Mouse (Mus musculus) gastrocnemius, postnatal 14 days (tissue): Measurements from ENCODE around the gene Cplx1. TPM values are rescaled to one million over a fixed set of nuclear protein-coding genes. Genes with fewer than 3 reads are reported as not detected.
"Not testable (repeated sequence)": the region's sequence is repeated elsewhere in the genome, so short reads cannot be mapped to it uniquely, and the experiment has no call there.

Experiments
- DNase-seq: peaks from one replicate; pipeline ENCODE4 v3.0.0; 2021; ENCODE audit warnings: mixed read lengths
- intact Hi-C: fragments of 180-260 bp; cut with DNase I; formaldehyde crosslinking; loops from one replicate; pipeline ENCODE4 v1.15.1; 2025; ENCODE audit warnings: low total_unique reads
- total RNA-seq, 2 experiments: library from RNA; stranded (reverse); gene quantifications; 2 replicates each; pipeline ENCODE4 v1.2.3; 2021

Cplx1 gene
- total RNA-seq, 2 experiments from 2014 or later = 0.20 to 0.43 TPM

DNA sequence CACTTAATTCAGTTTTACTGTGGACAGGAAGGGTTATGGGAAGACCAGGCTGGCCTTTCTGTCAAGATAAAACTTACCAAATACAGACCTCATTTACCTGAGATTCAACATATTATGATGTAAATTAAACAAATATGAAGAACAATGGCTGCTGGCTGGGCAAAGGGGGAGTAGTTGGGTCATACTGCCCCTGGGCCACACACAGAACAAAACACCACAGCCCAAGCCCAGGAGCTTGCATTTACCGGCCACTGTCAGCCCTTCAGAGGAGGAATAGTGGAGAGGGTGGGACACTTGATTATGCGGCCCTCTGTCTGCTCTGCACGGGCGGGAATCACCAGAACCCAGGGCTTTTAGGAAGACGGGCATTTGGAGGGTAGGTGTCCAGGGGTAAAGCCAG, 30.9 kb downstream of the Cplx1 start:
- DNase-seq = no peak

DNA sequence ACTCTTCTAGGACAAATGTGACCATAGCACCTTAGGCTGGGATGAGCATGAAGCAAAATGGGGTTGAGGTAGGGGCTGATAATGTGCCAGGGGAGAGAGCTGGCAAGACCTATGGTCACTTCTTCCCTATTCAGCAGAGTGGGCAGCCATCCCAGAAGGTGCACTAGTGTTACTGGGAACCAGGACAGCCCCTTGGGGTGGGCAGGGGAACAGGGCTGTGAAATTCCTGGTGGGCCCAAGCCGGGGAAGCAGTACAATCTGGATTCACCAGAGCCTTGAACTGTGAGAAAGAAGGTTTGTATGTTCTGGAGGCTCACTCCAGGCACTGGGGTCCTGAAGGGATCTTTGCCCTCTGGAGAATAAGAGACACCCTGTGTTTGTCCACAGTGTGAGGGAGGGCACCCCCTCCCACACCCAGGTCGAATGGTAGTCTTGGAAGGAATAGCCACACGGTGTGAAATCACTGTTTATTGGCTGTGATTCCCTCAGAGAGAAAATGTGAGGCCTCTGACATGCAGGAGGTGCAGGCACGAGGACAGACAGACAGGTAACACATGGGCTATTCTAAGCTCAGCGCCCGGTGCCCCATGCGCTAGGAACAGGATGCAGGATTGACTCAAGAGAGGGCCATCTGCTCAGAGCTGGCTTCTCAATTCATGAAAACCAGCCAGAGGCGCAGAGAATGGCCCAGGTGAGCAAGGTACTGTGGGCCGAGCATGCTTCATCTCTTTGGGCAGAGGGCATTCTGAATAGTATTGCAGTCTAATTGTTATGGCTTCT, 31.5 kb downstream of the Cplx1 start:
- intact Hi-C loops = no loop called here
- DNase-seq = no peak

More for the DNA sequence above, 30.9 kb downstream of the Cplx1 start:
- intact Hi-C loops = no loop called here

DNA sequence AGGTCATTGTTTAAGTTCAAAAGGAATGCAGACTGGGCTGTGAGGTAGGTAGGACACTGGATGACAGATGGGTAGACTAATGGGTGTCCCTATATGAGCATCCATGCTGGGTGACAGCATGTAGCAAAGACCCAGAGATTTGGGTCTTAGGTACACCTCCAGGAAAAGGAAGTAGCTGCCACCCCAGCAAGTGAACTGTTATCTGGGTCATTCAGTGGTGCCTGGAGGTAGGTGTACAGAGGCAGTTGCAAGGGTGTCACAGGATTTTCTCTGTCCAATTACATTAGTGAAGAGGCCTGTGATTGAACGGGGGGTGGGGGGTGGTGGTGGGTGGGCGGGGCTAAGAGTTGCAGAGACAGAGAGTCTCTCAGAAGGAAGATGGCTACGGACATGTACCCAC, 33.2 kb downstream of the Cplx1 start:
- intact Hi-C loops = no loop called here

DNA sequence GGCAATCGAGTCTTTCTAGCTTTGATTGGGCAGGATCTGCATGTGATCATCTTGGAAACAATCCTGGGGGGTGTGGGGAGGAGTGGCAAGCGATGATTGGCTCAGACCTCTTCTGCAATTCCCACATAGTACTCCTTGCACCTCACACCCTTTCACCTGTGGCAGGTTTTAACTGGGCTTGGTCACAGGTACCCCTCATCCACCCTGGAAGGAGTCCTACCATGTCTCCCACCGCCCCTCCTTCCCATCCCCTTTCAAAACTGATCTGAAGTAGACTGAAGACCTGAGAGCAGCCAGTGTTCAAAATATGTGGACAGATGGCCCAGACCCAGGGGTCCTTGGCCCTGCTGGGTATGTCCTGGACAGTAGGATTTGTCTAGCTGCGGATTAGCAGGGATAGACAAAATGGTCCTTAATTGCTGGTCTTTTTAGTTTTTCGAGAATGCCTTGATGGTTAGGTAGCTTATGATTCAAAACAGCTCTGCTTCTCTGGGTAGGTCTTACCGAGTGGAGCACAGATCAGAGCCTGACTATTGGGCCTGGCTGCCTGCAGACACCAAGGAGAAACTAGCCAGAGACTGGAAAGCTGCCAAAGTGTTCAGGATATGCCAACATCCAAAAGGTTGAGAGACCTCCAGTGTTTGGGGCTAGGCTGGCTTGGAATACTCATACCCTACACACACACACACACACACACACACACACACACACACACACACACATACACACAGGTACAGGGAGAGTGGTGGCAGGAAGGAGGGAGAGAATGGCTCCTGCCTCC, 34.1 kb downstream of the Cplx1 start:
- no peak for DNase-seq
- intact Hi-C loops = no loop called here

More for the DNA sequence above, 33.2 kb downstream of the Cplx1 start:
- DNase-seq = no peak

DNA sequence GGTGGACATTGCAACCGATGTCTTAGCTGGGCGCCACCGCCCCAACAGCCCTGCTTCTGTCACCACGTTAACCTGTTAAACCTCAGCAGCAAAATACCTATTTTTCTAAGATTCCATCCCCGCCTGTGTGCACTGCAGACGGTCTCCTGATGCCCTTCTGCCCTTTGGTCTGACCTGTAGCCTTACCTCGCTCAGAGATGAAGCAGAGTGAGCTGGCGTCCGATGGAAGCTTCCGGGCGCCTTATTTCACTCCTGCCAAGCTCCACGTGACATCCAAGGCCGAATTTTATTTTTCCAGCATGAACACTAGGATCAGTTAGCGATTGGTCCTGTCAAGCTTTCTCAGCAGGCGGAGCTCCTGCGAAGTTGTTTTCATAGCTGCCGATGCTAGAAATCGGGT, 47.5 kb downstream of the Cplx1 start:
- no peak for DNase-seq
- intact Hi-C loops = no loop called here

DNA sequence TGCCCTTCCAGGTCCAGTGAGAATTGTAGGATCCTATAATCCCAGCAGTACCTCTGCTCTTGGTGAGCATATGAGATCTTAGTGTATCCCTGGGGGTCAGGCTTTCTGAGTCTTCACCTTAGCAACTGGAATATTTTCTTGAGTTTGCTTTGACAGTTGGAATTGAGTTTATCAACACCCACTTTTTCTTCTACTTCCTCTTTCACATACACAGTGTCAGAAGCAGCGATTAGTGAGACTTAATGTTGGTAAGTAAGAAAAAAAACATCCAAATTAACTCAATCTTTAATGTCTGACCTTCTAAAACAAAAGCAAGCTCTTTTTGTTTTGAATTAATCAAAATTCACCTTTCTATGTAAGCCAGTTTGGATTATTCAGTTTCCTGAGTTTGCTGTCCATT, 48.3 kb downstream of the Cplx1 start:
- DNase-seq = no peak
- intact Hi-C loops = no loop called here

DNA sequence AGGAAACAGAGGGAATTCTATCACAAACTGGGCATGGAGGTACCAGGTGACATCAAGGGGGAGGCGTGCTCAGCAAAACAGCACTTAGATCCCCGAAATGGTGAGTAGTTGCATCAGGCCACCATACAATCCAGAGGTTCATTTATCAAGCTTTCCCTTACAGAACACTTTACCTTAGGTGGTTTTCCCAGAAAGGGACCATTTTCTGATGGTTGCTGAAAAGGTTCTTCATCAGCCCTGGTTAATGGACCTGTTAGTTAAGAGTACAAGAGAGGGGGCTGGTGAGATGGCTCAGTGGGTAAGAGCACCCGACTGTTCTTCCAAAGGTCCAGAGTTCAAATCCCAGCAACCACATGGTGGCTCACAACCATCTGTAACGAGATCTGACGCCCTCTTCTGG, 63.7 kb downstream of the Cplx1 start:
- DNase-seq, intact Hi-C loops: not testable (repeated sequence)

DNA sequence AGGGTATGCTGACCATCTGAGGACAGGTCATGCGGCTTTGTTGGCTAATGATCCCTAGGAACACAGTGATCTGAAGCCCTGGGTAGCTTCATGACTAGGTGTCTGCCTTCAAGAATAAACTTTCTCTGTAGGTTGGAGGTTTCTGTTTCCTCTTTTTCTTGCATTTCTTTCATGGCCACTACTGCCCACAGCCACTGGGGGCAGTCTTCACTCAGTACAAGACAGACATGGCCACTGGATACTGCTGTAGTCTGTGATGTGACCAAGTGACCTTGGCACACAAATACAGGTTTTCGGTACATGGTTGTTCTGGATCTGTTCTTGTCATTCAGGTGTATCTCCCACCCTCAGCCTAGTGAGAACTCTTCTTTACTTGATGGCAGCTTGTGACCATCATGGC, 64.6 kb downstream of the Cplx1 start:
- DNase-seq = no peak
- intact Hi-C loops = no loop called here

DNA sequence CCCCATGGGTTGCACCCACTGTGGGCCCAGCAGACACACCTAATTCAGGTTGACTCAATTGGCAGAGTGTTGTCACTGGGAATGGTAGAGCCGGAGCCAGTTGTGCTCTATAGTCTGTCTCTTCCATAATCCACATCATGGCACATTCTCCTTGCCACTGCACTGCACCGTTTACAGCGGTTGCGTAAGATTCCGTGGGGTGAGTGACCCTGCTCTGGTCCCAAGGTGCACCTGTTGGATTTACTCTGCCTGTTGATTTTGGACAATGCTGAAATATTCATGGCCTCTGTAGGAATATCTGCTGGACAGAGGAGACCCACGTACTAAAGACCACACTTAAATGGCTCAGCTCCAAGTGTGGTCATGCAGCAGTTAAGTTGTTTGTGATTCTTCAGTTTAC, 66.8 kb downstream of the Cplx1 start:
- intact Hi-C loops = no loop called here
- no peak for DNase-seq

DNA sequence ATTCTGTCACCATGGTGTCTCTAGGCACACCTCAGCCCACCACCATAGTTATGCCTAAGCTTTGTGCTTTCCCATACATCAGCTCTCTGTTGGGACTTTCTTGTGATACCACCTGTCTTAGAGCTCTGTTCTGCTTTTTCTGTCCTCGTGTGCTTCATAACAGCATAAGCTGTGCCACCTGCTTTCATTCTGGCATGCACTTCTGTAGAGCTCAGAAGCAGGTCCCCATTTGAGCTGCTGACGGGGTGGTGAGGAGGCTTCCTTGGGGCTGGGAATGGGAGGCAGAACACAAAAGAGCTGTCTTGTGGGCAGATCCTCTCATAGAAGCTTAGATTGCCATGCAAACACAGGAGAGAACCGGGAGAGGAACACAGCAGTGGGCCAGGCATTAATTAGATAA, 73.8 kb downstream of the Cplx1 start:
- DNase-seq = no peak
- intact Hi-C loops = no loop called here

- no peak for DNase-seq
- intact Hi-C loops = no loop called here
Measured at GRCm38 (mm10) chr5:108473737-108474136, 76.1 kb downstream of the Cplx1 start.

DNA sequence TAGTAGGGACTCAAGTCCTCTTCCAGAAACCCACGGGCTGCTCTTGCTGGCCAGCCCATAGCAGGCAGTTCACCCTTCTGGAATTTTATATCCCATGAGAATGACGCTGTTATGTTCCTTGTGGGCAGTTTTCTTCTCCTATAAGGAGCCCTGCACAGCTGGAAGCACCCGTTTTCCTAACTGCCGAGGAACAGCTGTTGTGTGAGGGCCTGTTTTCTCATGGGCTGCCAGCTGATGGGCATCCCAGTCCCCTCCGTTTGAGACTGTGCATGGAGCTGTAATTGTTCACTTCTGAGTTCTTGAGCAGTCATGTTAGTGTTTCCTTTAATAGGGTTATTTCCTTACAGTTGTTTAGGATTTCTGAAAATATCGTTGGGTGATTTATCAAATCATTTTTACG, 80.2 kb downstream of the Cplx1 start:
- no peak for DNase-seq
- intact Hi-C loops = no loop called here

Other genes with a start within 250 kb of the Cplx1 start
- gene Pigg, start 237.4 kb downstream of the Cplx1 start, total RNA-seq = 1 to 10 TPM; 3.3 to 3.4 TPM
- under 1 TPM in 1 of 2 experiments, not detected in 1; 0.27 TPM for gene Gm42517, start 182.1 kb downstream of the Cplx1 start, total RNA-seq
- not detected for gene Pde6b, start 161.6 kb downstream of the Cplx1 start, total RNA-seq
- 100 to 1,000 TPM; 853 to 974 TPM for gene Atp5k, start 115.6 kb downstream of the Cplx1 start, total RNA-seq
- 1 to 10 TPM; 1.3 to 1.6 TPM for gene Mfsd7a, start 101.1 kb downstream of the Cplx1 start, total RNA-seq
- gene Pcgf3, start 88.8 kb downstream of the Cplx1 start, total RNA-seq = 10 to 100 TPM; 40.5 to 46.2 TPM
- 10 to 100 TPM; 14.7 to 15.6 TPM for gene Gak, start 79.7 kb upstream of the Cplx1 start, total RNA-seq
- 1 to 10 TPM; 5.5 to 5.6 TPM for gene Tmem175, start 79.7 kb upstream of the Cplx1 start, total RNA-seq
- 1 to 10 TPM; 5.8 to 8.8 TPM for gene Idua, start 110.3 kb upstream of the Cplx1 start, total RNA-seq
- 1 to 10 TPM; 4.5 to 5.2 TPM for gene Dgkq, start 119.6 kb upstream of the Cplx1 start, total RNA-seq
- not detected for gene Slc26a1, start 125.5 kb upstream of the Cplx1 start, total RNA-seq
- 10 to 100 TPM; 31.9 to 45.4 TPM for gene Fgfrl1, start 142.4 kb upstream of the Cplx1 start, total RNA-seq
- gene Rnf212, start 225.0 kb upstream of the Cplx1 start, total RNA-seq = not detected
- gene Tmed11, start 245.3 kb upstream of the Cplx1 start, total RNA-seq = not detected